Mouse (Mus musculus) small intestine, adult 2 months (tissue): Measurements from ENCODE around the gene Dock2.

Experiments
- CTCF ChIP-seq: fragments of 200-500 bp; IDR thresholded peaks from 2 replicates; pipeline ENCODE4 v1.5.1; 2012; ENCODE audit warnings: low read depth, mild to moderate bottlenecking, control low read depth, inconsistent platforms, low read length, moderate library complexity, mixed read lengths; ENCODE audit not compliant: insufficient replicate concordance, insufficient read length; ENCODE audit errors: extremely low read depth
- POLR2A ChIP-seq: fragments of 200-500 bp; IDR thresholded peaks from 2 replicates; pipeline ENCODE4 v1.6.1; 2012; ENCODE audit warnings: low read depth, mild to moderate bottlenecking, control low read depth, inconsistent platforms, low read length, moderate library complexity

DNA sequence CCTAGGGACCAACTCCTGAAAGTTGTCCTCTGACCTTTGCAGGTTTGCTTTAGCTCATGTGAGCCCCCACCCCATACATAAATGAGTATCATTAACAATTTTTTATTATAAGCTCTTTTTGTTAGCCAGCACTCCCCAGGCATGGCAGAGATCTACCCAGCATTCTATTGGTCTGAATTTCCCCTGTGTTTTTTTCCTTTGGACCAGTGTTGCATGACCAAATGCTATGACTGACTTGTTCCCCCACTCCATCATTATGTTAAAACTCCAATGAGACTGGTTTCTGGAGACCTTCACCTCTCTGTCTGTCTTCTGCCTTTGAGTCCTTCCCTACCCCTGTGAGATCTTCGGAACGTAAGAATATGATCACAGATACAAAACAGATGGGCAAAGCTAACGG lies 588.5 kb downstream of the Dock2 start:
- TF ChIP-seq CTCF (no peak), POLR2A (no peak)
